Mouse (Mus musculus) right cerebral cortex, postnatal 4 days (tissue): ENCODE results near the gene Trim44.

Source experiments
- DNase-seq: peaks from one replicate; pipeline ENCODE4 v3.0.0-alpha.2; 2022

The Trim44 gene

GRCm38 (mm10) chr2:102362896-102363530, 44.6 kb downstream of the Trim44 start:
- DNase-seq: no peak

- DNase-seq: no peak
Observed at GRCm38 (mm10) chr2:102362266-102362665, 45.4 kb downstream of the Trim44 start.

- DNase-seq: no peak
Observed at GRCm38 (mm10) chr2:102356879-102357695, 50.5 kb downstream of the Trim44 start.

GRCm38 (mm10) chr2:102354076-102354475, 53.6 kb downstream of the Trim44 start:
- no peak for DNase-seq

- no peak for DNase-seq
Observed at GRCm38 (mm10) chr2:102341429-102341828, 66.2 kb downstream of the Trim44 start.

GRCm38 (mm10) chr2:102336816-102337215, 70.8 kb downstream of the Trim44 start:
- peak; percentile 24 for DNase-seq

- DNase-seq: no peak
Observed at GRCm38 (mm10) chr2:102331932-102332331, 75.7 kb downstream of the Trim44 start.

- DNase-seq: no peak
Observed at GRCm38 (mm10) chr2:102331092-102331491, 76.5 kb downstream of the Trim44 start.

- no peak for DNase-seq
Observed at GRCm38 (mm10) chr2:102325921-102326320, 81.7 kb downstream of the Trim44 start.

- DNase-seq: no peak
Observed at GRCm38 (mm10) chr2:102324336-102324735, 83.3 kb downstream of the Trim44 start.

GRCm38 (mm10) chr2:102316540-102316939, 91.1 kb downstream of the Trim44 start:
- DNase-seq: no peak

- no peak for DNase-seq
Observed at GRCm38 (mm10) chr2:102315153-102315552, 92.5 kb downstream of the Trim44 start.

GRCm38 (mm10) chr2:102314610-102315009, 93.0 kb downstream of the Trim44 start:
- no peak for DNase-seq

- DNase-seq: no peak
Observed at GRCm38 (mm10) chr2:102314068-102314467, 93.6 kb downstream of the Trim44 start.

GRCm38 (mm10) chr2:102312903-102313302, 94.7 kb downstream of the Trim44 start:
- no peak for DNase-seq

- DNase-seq: no peak
Observed at GRCm38 (mm10) chr2:102303274-102303673, 104.4 kb downstream of the Trim44 start.

- no peak for DNase-seq
Observed at GRCm38 (mm10) chr2:102302532-102302931, 105.1 kb downstream of the Trim44 start.

GRCm38 (mm10) chr2:102294827-102295270, 112.8 kb downstream of the Trim44 start:
- no peak for DNase-seq

- DNase-seq: no peak
Observed at GRCm38 (mm10) chr2:102293181-102293580, 114.4 kb downstream of the Trim44 start.

GRCm38 (mm10) chr2:102292051-102292450, 115.6 kb downstream of the Trim44 start:
- DNase-seq: no peak

- DNase-seq: no peak
Observed at GRCm38 (mm10) chr2:102291533-102291932, 116.1 kb downstream of the Trim44 start.

- DNase-seq: peak; percentile 54
Observed at GRCm38 (mm10) chr2:102290041-102290440, 117.6 kb downstream of the Trim44 start.

- no peak for DNase-seq
Observed at GRCm38 (mm10) chr2:102288676-102289075, 119.0 kb downstream of the Trim44 start.

- DNase-seq: no peak
Observed at GRCm38 (mm10) chr2:102287369-102287768, 120.3 kb downstream of the Trim44 start.
